Mouse (Mus musculus) embryo, embryonic 9.5 days (tissue): Measurements from ENCODE around the gene Gm28305.

ENCODE experiments used
- DNase-seq: peaks from one replicate; pipeline ENCODE4 v3.0.0-alpha.2; 2017; ENCODE audit errors: extremely low spot score

The Gm28305 gene

DNA sequence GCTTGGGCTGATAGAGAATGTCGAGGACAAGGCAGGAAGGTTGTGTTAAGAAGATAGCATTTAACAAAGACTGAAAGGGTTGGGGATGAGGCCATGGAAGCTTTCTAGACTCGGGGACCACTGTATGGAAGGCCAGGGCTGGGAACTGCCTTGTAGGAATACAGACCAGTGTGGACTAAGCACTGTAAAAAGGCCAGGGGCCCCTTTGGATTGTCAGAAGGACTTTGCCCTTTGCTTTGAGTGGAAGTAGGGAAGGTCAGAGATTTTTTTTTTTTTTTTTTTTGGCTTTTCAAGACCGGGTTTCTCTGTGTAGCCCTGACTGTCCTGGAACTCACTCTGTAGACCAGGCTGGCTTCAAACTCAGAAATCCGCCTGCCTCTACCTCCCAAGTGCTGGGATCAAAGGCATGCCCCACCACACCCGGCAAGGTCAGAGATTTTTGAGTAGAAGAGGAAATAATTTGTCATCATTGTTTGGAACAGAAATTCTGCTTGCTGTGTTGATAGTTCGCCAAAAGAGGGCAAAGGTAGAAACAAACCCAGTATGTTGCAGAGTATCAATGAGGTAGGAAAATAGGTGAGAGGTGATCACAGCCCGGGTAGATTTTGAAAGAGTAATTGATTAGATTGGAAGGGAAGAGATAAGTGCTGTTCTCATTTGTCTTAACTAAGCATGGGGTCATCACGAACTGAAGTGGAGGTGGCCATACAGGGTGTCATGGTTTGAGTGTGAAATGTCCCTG is 30.6 kb downstream of the Gm28305 start:
- no peak for DNase-seq

- peak; percentile 29 for DNase-seq
These were observed 35.3 kb downstream of the Gm28305 start for GRCm38 (mm10) chr9:104075808-104076207.

GRCm38 (mm10) chr9:104078780-104079179 is 38.3 kb downstream of the Gm28305 start:
- no peak for DNase-seq

- DNase-seq, result peak; percentile 55
These were observed 38.9 kb downstream of the Gm28305 start for GRCm38 (mm10) chr9:104079379-104079778.

DNA sequence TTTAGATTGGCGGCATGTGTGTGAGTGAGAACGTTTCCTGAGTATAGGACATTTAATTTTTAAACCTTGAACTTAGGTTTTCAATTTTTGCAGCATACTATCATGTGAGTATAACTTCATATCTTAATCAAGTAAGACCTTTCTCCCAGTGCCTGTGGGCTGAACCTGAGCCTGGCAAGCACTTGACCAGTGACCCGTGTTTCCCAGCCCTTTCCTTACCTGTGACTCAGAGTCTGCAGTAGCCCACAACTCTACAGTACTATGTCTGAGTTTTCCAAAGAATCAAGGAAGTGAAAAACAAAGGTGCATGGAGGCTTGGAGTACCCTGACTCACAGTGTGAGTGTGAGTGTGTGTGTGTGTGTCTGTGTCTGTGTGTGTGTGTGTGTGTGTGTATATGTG is 39.6 kb downstream of the Gm28305 start:
- no peak for DNase-seq

DNA sequence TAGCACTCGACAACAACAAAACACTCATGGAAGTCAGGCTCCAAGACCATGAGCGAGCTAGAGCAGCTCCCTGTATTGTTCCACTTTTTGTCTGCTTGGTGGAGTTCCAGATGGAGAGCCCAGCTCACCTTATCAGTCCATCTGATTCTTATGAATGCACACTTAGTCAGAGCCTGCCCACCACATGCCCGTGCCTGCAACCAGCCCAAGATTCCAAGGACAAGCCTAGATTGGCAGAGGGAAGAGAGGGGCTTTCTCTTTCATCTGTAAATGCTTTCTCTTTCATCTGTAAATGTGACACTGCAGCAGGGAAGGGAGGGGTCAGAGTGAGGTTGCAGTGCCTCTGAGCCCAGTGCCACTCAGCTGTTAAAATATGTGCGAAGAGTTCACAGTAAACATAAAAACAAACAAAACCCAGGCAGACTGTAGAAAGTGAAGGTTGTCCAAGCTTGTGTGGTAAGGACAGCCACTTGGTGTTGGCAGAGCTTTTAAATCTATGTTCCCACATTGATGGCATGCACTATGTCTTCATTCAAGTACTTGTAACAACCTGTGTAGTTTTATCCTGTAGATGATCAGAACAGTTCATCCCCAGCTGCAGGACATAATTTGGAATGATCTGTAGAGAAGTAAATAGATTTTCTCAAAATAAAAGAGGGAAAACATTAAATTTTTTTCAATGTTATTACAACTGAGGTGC is 45.4 kb downstream of the Gm28305 start:
- no peak for DNase-seq

- DNase-seq, result no peak
These were observed 48.1 kb downstream of the Gm28305 start for GRCm38 (mm10) chr9:104088555-104088954.

DNA sequence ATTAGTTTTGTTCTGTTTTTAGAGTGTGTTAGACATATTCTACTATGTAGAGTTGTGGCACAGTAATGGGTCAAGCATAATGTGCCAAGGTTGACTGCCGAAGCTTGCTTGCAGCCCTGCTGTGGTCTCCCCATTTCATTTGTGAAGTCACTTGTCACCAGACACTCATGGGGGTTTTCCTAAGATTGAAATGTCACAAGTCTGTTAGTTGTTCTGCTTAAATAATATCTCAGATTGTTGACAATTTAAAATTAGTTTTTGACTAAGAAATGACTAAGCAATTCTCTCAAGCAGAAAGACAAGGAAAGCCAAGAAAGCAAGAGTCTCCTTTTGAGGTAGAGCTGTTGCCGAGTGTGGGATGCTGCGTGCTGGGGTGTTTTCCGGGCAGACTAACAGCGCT is 52.5 kb downstream of the Gm28305 start:
- DNase-seq, result no peak

DNA sequence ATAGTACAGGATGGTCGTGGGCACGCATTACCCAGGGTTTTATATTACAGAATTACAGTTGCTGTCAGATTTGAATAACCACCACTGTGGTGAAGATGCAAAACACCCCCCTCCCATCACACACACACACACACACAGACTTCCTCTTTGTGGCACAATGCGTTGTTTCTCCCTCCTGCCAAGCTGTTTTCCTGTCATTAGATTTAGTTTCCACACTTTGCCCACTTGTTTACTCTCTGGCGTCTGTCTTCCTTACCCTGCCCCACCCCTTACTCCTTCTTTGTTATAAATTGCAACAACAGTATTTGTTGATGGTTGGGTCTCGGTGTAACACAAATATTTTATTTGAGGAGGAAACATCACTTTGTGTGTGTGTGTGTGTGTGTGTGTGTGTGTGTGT is 57.8 kb downstream of the Gm28305 start:
- no peak for DNase-seq

- no peak for DNase-seq
These were observed 58.6 kb downstream of the Gm28305 start for GRCm38 (mm10) chr9:104099060-104099459.

DNA sequence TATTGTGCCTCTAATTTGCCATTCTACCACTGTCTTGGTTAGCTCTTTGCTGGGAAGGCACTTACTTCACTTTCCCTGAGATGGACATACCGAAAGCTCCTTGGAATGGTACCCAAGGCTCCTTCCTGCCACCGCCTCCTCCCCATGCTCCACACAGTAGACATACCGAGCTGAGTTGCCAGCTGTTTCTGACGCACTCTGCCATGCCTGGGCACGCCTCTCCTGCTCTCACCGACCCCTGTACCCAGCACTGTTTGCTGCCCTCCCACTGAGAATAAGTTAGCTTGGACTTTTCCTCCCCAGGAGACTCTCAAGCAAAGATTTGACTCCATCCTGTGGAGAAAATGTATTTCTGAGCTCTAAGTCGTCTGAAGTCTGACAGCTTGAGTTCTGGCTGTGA is 60.4 kb downstream of the Gm28305 start:
- DNase-seq, result no peak

DNA sequence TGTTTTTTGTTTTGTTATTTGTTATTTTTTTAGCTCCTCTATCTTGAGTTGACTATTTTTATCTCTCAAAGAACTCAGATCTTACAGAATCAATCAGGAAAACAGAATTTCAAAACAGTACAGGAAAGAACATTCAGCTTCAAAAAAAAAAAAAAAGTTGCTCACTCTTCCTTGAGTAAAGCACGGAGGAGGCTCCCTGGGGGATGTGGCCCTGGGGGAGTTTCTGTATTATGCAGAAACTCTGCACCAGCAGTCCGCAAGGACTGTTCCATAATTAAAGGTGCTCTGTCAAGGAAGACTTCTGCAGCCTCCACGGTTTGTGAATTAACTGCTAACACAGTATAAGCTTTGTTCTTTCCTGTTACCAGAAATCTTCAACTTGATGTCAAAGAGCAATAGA is 61.0 kb downstream of the Gm28305 start:
- no peak for DNase-seq

DNA sequence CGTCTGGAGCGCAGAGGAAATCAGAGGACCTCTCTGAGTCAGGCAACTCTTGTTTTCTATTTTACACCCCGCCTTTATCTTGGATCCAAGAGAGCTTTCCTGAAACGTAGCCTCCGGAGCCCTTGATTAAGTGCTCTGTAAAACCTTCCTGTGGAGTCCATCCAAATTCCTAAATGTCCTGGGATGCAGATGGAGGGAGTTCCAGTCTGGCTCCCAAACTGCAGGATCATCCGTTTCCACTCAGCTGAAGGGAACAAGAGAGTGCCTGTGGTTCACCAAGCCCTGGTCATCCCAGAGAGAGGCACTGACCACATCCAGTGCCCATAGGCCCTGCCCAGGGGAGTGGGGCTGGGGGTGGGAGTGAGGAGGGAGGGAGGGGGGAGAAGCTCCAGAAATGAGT is 61.8 kb downstream of the Gm28305 start:
- no peak for DNase-seq

DNA sequence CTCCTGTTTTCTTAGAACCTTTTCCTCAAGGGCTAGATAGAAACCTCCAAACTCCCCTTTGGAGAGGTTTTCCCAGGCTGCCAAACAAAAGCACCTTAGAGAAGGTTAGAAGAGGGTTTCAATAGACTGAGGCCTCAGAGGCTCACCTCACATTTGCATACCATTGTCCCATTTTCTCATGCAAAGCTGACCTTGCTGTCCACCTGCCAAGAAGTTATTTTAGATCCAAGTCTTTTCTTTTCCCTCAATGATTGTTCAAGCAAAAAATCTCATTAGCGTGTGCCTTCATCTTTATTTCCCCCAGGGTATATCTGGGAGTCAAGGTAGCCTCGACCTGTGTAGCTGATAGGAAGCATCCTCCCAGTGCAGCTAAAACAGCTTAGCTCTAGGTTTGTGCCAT is 62.4 kb downstream of the Gm28305 start:
- no peak for DNase-seq

GRCm38 (mm10) chr9:104104986-104105385 is 64.5 kb downstream of the Gm28305 start:
- no peak for DNase-seq

- DNase-seq, result no peak
These were observed 66.5 kb downstream of the Gm28305 start for GRCm38 (mm10) chr9:104106930-104107329.

- no peak for DNase-seq
These were observed 67.0 kb downstream of the Gm28305 start for GRCm38 (mm10) chr9:104107482-104107881.

DNA sequence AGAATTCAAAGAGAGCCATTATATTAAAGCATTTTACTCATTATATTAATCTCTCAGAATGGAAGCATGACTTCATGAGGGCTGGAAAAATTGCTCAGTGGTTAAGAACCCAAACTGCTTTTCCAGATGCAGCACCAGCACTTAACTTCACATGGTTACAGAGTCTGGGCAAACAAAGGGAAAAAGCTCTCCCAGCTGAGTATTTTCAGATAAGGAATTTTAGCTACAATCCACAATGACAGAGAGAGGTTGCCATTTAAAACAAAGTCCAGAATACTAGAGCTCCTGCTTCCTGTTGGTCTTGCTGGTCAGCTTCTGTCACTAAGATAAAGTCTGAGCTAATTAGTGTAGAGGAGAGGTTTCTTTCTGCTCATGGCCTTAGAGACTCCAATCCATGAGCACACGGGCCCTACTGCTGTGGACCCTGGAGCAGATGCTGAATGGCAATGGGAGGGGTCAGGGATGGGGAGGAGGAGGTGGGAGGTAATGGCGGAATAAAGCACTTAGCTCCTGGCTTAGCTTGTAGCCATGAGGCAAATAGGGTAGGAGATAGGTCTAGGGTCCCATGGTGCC is 68.2 kb downstream of the Gm28305 start:
- no peak for DNase-seq

- no peak for DNase-seq
These were observed 68.7 kb downstream of the Gm28305 start for GRCm38 (mm10) chr9:104109151-104109550.

DNA sequence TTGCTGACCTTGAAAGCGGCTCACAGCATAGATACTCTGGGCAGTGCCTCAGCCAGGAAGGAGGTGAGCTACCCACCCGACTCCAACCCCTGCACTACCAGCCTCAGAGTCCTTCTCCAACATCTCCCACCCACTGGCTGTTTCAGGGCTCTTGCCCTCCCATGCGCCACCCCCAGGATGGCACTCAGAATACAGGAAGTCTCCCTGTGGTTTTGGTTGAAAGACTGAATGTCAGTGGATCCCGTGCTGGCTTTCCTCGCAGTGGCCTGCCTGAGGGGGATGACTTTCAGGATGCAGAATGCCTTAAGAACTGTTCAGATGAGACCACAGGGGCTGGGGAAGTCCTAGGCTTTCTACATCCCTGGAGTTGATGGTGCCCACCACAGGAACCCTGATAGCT is 82.6 kb downstream of the Gm28305 start:
- DNase-seq, result no peak

DNA sequence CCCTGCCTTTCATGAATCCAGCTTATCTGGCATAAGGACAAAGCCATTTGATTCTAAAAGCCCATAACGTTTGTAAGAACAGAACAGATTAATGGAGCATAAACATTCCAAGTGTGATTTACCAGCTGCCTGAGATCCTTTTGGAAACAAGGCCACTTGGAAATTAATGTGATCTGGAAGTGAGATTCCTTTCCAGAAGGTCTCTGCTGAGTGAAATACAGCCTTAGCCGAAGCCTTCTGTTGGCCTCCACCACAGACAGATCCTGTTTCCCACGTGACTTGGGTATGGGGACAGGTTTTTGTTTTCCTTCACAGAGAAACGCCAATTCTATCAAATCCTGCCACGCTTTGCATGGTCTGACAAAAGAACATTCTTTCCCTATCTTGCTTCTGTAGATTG is 83.2 kb downstream of the Gm28305 start:
- no peak for DNase-seq
